Mouse (Mus musculus) lung, postnatal 36 days (tissue): ENCODE measurements around the gene Acod1.
A peak's percentile ranks its signal among the peaks of the same experiment; 100 is the strongest.

Experiments
- DNase-seq: peaks from one replicate; pipeline ENCODE4 v3.0.0; 2022; ENCODE audit warnings: mixed read lengths

The Acod1 gene

DNA sequence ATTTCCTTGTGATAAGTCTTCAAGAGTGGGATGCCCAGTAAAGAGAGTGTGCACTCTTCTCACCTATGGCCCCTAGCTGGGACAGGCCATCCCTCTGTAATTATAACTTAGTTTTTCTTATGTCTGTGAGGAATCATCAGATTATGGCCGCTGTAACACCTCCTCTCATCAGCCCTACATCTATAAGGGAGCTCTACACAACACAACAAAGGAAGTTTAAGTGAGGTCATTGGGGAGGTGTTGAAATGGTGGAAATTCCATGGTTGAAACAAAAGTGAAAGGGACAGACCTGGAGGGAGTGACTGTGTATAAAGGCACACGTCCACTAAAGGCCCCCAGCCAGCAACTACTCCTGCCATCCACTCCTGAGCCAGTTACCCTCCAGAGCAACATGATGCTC lies at the start of gene Acod1:
TSS of gene Acod1 (plus strand) at position 301 of the 400 bp plus-strand sequence.
- no peak for DNase-seq

DNA sequence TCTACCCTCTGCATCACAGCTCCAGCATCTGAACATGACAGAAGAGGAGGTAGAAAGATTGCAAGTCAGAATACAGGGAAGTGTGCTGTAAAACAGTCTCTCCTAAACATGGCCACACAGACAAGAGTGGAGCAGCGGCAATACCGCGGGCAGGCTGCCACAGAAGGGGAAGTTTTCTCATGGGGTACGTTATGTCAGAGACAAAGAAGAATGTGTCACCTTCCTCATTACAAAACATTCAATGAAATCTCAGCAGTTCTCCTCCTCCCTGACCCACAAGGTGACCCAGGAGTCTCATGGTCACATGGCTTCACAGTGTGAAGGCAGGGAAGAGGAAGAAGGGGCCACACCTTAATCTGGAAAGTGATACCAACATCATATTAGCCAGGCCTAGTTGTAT lies 39.0 kb upstream of the Acod1 start:
- peak; percentile 60 for DNase-seq

DNA sequence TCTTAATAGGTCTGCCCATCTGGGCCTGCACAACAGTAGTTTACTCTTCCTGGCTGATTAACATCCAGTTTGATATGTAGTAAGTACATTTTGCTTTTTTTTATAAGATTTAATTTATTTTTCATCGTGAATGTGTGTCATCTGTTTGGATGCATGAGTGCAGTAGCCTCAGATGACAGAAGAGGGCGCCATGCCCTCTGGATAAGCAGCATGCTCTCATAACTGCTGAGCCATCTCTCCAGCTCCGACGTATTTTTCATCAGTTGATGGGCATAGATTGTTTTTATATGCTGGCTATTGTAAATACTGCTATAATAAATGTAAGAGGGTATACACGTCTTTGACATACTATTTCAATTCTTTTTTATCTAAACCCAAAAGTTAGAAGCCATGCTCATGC lies 35.0 kb upstream of the Acod1 start:
- peak; percentile 55 for DNase-seq

DNA sequence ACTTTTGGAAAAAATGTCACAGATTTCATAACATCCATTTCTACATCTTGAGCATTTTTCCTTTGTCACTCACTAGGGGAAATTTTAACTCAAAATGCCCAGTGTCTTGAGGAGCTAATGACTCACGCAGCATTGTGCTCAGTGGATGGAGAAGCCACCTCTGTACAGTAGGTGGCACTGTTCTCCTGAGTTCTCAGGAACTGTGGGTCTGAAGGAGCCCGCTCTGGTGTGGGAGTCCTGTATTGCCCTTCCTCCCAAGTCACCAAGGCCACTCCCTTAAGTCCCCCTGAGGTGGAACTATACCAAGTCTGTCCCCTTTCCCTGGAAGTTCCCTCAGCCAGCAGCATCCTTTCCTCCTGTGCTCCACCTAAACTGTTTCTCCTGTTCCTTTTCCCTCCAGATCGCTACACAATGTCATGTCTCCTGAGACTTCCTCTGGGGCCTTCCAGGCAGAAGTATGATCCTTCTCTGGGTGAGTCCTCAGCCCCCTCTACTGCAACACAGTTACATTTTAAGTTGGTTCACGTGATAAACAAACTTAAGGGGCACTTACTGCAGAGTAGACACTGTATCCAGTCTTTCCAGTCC lies 34.1 kb upstream of the Acod1 start:
- peak; percentile 82 for DNase-seq

DNA sequence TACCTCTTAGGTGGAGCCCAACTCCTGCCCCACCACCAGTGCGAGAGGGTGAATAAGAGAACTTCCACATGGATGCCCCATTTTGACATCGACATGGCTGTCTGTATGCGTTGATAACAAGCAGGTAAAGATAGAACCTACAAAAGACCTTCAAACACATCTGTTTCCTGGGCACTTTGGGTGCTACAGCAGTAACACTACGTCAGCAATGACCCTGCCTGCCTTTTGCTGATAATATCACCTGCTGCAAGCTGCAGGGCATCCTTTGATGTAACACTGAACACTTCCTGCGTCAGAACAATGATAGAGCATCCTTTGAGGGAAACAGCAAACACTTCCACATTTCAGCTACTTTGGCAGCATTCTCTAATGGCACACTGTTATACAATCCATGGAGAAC lies 29.8 kb upstream of the Acod1 start:
- no peak for DNase-seq

DNA sequence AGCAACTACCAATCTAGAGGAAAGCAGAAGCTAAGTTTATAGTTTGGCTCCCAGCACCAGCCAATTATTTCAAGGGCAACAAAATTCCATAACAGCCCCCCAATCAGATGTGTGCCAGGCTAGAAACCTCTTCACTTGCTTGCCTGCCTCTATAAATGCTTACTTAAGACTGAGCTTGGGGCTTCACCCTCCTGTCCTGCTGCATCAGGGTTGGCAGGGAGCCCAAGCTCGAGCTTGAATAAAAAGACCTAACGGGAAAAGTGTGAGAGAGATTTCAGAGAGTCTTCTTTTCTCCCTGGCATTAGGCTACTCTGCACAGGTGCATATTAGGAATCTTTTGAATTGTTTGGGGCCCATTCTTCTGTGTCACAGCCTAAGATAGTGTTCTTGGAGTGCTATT lies 26.7 kb upstream of the Acod1 start:
- no peak for DNase-seq

DNA sequence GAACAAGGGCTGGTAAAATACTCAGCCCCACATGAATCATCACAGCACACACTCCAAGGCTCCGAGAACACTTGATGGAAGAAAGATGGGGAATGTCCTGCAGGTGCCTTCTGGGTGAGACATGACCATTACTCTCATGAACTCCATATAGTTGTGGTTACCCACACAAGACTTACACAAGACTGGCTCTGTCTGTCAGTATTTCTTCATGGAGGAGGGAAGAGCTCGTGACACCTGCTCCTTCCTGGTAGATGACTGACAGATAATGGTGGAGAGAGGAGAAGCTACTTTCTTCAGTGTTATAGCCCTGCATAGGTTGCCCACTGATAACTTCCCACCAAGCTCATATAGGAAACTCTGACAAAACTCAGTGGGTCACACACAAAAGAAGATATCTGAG lies 17.6 kb upstream of the Acod1 start:
- DNase-seq, result peak; percentile 26

DNA sequence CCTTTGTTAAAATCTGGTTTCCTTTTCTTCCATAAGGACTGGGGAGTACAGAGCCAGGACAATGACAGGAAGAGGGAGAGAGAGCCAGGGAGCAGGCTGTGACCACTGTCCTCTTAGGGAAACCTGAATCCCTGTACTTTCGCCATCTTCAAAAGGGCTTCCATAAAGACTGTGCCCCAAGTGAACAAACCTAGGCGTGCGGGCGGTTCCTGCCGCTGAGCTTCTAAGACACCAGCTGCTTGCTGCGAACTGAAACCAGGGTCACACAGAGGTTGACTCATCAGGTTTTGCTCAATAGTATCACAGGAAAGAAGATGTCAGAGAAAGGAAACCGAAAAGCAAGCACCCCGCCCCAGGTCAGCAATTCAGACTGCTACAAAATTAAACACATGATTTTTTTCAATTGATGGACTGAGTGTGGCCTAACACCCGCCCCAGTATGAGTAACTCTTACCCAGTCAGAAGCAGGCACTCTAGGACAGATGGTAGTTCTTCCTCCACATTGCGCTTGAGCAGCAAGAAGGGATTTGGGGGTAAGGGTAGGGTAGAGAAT lies 13.4 kb upstream of the Acod1 start:
- peak; percentile 71 for DNase-seq

DNA sequence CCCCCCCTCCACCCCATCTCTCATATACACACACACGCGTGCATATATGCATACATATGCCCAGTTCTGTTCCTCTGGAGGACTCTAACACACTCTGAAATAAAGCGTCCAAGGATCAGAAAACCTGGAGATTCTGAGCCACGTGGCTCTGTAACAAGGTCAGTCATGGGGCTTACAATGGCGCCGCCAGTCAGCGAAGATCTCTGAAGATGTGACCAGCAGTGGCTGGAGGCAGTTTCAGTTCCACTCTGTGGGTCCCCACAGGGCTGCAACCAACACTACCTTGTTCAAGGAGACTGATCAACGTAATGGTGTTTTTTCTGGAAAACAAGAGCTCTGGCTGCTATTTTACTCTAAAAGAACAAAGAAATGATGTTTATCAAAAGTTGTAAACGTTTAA lies 12.7 kb upstream of the Acod1 start:
- DNase-seq, result peak; percentile 38

DNA sequence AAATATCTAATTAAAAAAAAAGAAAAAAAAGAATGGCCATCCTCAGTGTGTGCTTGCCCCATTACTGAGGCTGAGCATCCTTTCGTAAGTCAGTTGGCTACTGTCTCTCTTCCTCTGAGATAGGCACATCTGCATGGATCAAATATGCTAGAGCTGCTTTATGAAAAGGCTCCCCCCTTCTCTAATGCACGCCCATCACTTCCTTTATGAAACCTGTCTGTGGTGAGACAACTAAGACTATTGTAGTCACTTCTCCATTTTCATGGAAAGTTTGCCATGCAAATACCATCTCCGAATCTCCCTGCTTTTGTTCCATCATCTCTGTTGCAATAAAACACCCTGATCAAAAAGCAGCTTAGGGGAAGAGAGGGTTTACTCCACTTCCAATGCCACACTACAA lies 9.8 kb upstream of the Acod1 start:
- peak; percentile 34 for DNase-seq

DNA sequence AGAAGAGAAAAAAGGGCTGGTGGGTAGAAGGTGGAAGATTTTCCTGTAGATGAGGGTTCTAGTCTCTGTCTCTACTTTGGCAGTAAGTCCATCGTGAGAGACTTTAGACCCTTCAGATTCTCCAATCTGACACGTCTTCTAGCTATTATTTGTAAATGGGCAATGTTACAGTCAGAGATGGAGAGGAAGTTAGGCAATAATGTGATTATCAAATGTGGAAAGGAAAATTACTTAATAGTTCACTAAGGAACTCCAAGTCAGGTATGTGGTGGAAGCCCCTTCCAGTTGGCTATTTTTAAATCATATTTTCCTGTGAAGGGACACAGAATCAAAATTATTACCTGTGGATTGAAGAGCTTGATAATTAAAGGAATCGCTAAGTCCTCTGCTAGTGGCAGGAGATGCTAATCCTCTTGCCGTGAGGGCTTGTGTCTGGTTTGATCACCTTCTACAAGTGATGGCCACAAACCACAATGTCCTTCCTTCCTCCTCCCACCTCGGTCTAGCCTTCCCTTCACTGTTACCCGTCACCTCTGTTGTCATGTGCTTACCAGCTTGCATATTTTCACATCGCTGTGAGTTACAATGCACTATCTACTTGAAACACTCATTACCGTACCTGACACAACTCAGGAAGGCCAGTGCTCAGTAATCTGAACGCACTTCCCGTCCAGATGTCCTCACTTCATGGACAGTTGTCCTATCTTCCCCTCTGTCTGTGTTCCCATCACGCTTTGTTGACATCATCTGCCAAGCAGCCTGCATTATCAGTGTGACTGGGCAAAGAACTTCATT lies 1.7 kb downstream of the Acod1 start:
- DNase-seq, result no peak

DNA sequence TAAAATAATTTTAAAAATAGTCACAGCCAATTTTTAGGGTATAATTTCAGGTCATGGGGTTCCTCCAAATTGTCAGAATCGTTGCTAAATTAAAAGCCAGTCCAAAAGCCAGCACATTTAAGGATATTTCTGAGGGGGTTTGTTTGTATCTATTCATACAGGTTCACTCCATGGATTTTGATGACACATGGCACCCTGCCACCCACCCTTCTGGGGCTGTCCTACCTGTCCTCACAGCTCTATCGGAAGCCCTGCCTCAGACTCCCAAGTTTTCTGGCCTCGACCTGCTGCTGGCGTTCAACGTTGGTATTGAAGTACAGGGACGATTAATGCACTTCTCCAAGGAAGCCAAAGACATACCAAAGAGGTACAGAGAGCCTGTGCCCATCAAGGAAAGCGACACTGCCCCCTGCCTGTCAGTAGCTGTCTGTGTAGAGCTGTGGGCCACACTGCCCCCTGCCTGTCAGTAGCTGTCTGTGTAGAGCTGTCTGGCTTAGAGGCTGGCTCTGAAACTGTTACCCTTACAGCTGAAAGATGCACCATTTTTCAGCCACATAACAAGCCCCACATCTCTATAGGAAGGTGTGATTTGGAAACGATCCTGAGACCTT lies 4.5 kb downstream of the Acod1 start:
- DNase-seq, result peak; percentile 93

DNA sequence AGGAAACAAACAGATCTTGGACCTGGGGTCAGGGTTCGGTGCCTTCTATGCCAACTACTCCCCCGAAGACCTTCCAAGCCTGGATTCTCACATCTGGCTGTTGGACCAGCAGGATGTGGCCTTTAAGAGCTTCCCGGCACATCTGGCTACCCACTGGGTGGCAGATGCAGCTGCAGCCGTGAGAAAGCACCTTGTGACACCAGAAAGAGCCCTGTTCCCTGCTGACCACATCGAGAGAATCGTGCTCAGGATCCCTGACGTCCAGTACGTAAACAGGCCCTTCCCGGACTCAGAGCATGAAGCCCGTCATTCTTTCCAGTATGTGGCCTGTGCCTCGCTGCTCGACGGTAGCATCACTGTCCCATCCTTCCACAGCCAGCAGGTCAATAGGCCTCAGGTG lies 8.0 kb downstream of the Acod1 start:
- no peak for DNase-seq

DNA sequence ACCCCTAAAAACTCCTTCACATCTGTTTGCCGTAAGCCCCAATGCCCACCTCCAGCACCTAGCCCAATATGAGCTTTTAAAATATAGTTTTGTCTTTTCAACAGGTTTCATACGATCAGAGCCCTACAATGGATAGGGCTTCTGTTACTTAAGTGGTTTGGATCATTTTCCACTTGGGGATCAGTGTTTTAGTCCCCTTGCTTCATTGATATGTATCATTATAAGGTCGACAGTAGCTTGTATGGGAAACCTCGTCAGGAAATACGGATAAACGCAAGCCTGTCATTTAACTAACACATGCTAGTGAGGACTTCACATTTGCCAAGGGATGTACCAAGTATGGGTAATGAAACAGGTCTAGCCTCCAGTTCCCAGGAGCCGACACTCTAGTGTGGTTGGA lies 9.8 kb downstream of the Acod1 start:
- DNase-seq, result no peak

DNA sequence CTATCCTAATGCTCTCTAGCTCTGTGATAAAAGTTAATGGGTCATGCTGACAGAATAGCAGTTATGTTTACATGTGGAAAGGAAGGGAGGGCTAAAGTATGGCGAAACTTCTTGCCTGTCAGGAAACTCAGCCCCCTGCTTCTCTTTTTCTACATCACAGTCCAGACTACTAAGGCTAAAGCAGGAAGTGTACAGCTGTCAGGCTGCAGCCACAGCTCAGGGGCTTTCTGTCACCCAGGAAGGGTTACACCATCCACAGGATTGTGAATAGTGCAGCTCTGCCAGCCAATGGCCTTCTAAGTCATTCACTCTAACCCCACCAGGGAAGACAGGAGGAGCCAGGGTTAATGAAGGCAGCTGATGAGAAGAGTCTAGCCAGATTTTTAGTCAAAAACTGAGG lies 12.2 kb downstream of the Acod1 start:
- peak; percentile 64 for DNase-seq

DNA sequence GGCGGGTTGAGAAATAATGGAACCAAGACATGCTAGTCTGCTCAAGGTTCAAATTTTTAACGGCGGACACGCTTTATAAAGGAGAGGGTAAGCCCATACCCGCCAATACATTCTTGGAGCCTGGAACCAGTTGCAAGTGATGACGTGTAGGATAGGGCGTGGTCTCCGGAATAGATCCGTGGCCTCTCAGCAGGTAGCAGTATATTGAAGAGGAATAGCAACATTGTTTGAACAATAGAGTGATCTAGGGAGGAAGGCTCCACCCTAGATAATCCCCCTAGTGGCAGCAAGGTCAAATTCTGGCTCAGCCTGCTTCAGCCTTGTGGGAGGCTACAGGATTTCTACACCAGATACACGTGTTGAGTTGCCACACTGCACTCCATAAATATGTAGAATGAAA lies 12.7 kb downstream of the Acod1 start:
- peak; percentile 26 for DNase-seq

DNA sequence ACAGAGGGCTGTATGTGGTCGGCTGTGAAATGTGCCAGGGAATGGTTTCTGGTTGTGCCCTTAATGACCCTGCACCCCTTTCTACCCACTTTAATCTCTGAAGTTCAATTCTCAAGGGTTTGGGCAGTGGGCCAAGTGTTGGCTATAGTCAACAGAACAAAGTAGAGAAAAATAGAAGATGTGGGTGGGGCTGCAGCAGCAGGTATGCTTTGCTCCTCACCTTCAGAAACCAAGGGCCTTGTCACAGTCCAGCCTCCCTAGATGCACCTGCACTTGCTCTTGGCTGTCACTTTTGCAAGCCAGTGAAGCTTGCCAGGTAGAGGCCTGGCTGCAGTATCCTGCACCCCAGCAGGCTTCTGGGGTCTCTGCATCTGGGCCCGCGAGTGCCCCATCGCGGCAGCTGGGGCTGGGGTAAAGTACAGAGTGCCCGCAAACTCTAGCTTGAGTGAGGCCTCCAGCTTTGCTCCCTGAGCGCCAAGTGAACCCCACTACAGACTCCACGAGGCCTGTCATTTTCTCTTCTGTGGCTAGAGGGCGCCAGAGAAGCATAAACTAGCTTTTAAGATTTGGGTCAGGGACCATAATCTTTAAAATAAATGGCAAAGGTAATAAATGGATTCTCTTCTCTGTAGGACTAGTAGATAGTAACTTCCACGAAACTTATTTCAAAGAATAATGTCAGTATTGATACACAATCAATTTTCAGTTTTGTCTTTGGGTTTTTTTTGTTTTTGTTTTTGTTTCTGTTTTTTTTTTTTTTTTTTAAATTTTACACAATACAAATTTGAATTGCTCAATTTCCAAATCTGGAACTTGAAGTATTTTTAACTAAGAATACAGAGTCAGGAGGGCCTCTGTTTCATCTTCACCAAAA lies 18.8 kb downstream of the Acod1 start:
- DNase-seq, result peak; percentile 94

DNA sequence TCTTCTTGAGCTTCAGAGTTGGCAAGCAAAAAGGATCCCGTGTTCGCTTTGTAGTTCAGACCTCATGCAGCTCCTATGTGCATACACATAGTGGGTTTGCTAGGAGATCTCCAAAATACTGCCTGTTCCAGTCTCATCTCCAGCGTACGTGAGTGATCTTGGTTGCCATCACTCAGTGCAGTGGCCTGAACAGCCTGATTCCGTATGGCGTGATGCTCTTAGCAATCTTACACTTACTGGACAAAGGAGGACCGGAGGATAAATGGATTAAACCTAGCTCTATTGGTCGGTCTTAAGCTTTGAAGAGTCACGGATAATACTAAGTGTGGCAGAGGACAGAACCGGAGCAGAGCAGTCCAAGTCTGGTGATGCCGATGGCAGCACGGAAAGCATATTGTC lies 22.7 kb downstream of the Acod1 start:
- no peak for DNase-seq

DNA sequence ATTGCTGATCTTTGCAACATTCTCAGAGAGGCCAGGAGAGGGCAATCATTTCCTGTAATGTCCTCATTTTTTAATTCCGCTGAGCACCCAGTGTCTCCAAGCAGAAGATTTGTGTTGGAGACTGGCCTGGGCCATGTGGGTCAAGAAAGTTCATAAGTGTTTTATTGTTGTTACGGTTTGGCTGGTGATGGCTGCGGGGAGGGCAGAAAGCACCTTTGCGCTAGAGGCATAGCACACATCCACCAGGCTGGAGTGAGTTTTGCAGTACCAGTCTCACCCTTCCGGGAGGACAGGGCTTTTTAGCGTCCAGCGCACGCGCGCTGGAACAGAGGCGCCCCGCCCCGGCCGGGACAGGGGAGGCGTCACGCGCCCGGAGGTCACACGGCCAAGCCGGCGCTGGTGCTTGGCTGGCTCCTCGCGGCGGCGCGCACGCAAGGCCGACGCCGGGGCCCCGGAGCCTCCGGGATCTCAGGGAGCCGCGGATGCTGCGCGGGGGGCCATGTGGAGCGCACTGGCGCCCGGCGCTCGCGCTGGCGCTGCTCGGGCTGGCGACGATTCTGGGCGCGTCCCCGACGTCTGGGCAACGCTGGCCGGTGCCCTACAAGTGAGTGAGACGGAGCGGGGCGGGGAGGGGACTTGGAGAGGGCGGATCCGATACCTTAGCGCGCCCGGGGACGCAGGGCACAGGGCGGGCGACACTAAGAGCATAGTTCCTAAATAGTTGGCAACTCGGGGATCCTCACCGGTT lies 23.3 kb downstream of the Acod1 start, which contains the start of gene Cln5:
TSS of gene Cln5 (plus strand) at position 353 of the 748 bp plus-strand sequence.
- peak; percentile 95 for DNase-seq

DNA sequence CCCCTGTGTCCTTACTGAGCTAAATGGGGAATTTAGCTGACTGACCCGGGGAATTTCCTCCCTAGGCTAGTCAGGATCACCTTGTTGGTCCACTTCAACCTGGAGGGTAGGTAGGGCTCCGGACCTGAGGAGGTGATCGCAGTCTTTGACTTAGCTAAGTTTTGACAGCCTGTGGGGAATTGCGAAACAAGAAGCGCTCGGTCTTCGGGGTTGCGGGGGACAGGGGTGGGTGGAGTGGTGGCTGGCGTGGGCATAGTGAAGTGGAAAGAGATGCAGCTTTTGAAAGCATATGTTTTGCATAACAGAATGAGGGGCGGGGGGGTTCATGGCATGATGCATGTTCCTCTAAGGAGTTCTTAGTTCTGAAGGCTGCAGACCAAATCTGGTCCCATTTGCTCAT lies 24.0 kb downstream of the Acod1 start:
- peak; percentile 59 for DNase-seq

DNA sequence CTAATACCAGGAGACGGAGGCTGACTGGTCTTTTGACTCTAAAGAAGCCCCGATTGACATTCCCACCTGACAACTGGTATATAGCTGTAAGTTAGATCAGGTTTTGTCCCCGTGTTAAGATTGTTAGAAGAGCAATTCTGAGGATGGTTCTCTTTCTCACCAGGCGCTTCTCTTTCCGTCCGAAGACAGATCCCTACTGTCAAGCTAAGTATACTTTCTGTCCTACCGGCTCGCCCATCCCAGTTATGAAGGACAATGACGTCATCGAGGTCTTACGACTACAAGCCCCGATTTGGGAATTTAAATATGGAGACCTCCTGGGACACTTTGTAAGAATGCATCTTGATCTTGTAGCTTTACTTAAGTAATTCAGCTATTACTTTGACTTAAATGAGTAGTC lies 24.7 kb downstream of the Acod1 start:
- no peak for DNase-seq

DNA sequence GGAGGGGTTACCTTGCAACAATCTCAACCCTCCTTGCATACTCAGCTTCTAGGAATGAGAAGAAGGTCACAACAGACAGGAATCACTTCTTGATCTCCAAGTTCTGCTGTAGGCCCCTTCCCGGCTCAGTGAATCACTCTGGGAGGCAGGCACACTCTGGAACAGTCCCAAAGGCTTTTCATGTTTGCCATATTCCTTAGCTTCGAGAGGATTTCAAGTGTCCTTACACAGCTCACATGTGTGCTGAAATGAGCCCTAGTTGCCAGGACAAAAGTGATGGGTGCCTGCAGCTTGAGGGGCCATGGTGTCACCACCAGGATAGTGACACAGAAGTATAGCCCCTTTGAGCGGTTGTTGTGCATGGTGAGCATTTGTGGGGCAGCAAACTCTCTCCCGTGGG lies 26.0 kb downstream of the Acod1 start:
- DNase-seq, result peak; percentile 67
